Mouse (Mus musculus) lung, adult 2 months (tissue): ENCODE measurements around the gene Ptpn14. TPM values are rescaled to one million over a fixed set of nuclear protein-coding genes. Genes with fewer than 3 reads are reported as not detected.
A peak's percentile ranks its signal among the peaks of the same experiment; 100 is the strongest.

Source experiments
- DNase-seq: peaks from one replicate; pipeline ENCODE4 v3.0.0; 2022
- H3K4me1 ChIP-seq: fragments of 200-500 bp; 2 replicates; pipeline ENCODE4 v1.6.1; 2011; ENCODE audit warnings: low read length; ENCODE audit not compliant: control insufficient read depth, insufficient read depth
- H3K4me3 ChIP-seq: fragments of 200-500 bp; replicated peaks from 2 replicates; pipeline ENCODE3; 2011; ENCODE audit warnings: low read depth, mild to moderate bottlenecking, control low read depth, low read length; ENCODE audit errors: extremely low read depth
- CTCF ChIP-seq: fragments of 200-500 bp; IDR thresholded peaks from 2 replicates; pipeline ENCODE4 v1.5.1; 2011; ENCODE audit warnings: mild to moderate bottlenecking, low read length, control low read depth; ENCODE audit not compliant: insufficient read depth
- POLR2A ChIP-seq: fragments of 200-500 bp; IDR thresholded peaks from 2 replicates; pipeline ENCODE4 v1.6.1; 2011; ENCODE audit warnings: low read depth, mild to moderate bottlenecking, control low read depth, low read length, borderline replicate concordance; ENCODE audit errors: extremely low read depth
- WGBS: fragments of 180-500 bp; shearing (Covaris S2); methylation state at CpG from one replicate; pipeline ENCODE4 v1.1.7; 2018; 5-methylcytosine and 5-hydroxymethylcytosine counted together
- polyA plus RNA-seq: library from polyadenylated mRNA; depleted of rRNA; stranded (reverse); fragments of >200 nt; gene quantifications from 2 replicates; pipeline ENCODE4 v1.2.3, GENCODE M21; 2012

Ptpn14 gene
- polyA plus RNA-seq, 1 experiment, result 19.7 TPM

DNA sequence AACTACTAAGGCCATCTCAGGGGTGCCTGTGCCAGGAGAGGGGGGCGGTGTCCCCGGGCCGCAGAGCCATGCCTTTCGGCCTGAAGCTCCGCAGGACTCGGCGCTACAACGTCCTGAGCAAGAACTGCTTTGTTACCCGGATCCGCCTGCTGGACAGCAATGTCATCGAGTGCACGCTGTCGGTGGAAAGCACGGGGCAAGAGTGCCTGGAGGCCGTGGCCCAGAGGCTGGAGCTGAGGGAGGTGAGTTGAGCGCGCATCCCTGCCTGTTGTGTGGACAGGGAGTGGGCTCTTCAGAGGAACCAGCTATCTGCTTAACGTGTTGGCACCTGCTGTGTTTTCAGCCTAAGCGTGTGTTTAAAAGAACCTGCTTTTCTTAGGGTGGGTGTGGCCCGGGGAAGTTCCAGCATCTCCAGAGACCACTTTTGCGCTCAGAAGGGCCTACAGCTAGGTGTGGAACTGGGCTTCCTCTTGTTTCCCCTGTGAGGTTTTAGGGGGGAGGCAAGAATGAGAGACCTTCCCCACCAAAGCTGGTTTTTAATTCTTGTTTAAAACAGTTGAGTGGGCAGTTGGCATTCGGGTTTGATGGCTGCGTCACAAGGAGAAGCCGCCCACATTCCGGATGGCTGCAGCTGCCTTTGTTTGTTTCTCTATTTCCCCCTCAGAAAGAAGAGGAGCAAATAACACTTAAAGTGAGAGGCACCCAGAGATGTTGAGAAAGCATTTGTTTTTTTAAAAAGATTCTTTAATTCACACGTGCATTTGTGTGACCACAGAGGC, 58.8 kb downstream of the Ptpn14 start:
- H3K4me1 ChIP-seq, result peaks cover 12% of the 10 kb centered on the region
- TF ChIP-seq POLR2A (no peak), CTCF (no peak)
- 47% methylated on average over 26 of the region's 26 CpGs for WGBS
- H3K4me3 ChIP-seq, result no peak overlapping the region
- DNase-seq, result peak; percentile 25

- TF ChIP-seq POLR2A, result no peak
- no peak for TF ChIP-seq CTCF
- 84% methylated on average over 6 of the region's 6 CpGs for WGBS
- no peak for DNase-seq
- Histone ChIP-seq H3K4me1 (peaks cover 16% of the 10 kb centered on the region), H3K4me3 (no peak overlapping the region)
These were observed 61.5 kb downstream of the Ptpn14 start for GRCm38 (mm10) chr1:189789545-189789944.

GRCm38 (mm10) chr1:189790666-189791065, 62.6 kb downstream of the Ptpn14 start:
- Histone ChIP-seq H3K4me1 (peaks cover 16% of the 10 kb centered on the region), H3K4me3 (no peak overlapping the region)
- TF ChIP-seq CTCF, result no peak
- TF ChIP-seq POLR2A, result no peak
- 70% methylated on average over 7 of the region's 7 CpGs for WGBS
- no peak for DNase-seq

- no peak for TF ChIP-seq POLR2A
- TF ChIP-seq CTCF, result no peak
- 83% methylated on average over 10 of the region's 10 CpGs for WGBS
- DNase-seq, result no peak
- H3K4me3 ChIP-seq, result no peak overlapping the region
- peaks cover 12% of the 10 kb centered on the region for H3K4me1 ChIP-seq
These were observed 63.6 kb downstream of the Ptpn14 start for GRCm38 (mm10) chr1:189791534-189792217.

DNA sequence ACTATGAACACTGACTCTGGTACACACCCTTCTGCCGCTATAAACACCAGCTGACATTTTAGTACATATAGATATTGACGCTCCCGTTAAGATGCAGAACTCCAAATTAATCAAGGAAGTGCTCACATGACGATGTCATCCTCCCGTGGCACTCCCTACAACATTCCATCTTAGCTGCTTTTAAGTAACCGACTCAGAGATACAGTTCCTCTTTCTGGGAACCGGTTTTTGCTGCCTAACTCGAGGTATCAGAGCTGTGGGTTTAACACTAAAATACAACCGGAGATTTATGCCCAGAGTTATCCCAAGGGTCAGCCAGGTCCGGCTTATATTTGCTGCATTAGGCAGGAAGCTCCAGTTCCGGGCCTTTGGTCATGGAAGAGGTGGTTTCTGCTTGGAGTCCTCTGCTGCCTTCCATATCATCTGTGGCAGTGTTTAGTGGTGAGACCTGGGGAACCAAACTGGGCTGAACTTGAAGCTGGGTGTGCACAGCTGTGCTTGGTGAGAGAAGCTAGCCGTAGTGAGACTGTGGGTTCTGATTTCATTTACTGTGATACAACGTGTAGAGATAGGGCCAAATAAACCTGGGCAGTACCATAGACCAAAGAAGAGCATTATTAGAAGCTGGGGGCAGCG, 64.6 kb downstream of the Ptpn14 start:
- no peak for DNase-seq
- no peak for TF ChIP-seq POLR2A
- no peak for TF ChIP-seq CTCF
- H3K4me1 ChIP-seq, result peaks cover 6% of the 10 kb centered on the region
- H3K4me3 ChIP-seq, result no peak overlapping the region
- 45% methylated on average over 14 of the region's 14 CpGs for WGBS

DNA sequence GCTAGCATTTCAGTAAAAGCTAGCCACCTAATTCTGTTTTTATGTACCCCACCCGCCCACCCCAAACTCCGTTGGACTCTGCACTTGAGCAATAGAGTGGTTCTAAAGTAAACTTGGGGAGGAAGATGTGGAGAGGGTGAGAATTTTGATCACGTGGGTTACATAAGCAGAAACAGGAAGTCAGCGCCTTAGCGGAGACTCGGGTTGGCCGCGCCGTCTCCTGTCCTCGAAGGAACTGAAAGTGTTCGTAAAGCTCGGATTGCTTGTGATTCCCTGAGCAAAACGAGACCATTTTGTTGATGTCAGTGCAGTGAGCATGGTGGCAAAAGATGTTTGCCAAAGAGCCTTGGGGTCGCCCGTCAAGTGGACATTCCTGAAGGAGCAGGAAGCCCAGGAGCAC, 70.9 kb downstream of the Ptpn14 start:
- TF ChIP-seq CTCF (no peak), POLR2A (no peak)
- Histone ChIP-seq H3K4me3 (no peak overlapping the region), H3K4me1 (peaks cover 9% of the 10 kb centered on the region)
- DNase-seq, result peak; percentile 18
- WGBS, result 27% methylated on average over 15 of the region's 15 CpGs

GRCm38 (mm10) chr1:189800211-189800961, 72.3 kb downstream of the Ptpn14 start:
- Histone ChIP-seq H3K4me3 (no peak overlapping the region), H3K4me1 (peaks cover 9% of the 10 kb centered on the region)
- DNase-seq, result no peak
- TF ChIP-seq CTCF (no peak), POLR2A (no peak)
- WGBS, result 66% methylated on average over 13 of the region's 13 CpGs

DNA sequence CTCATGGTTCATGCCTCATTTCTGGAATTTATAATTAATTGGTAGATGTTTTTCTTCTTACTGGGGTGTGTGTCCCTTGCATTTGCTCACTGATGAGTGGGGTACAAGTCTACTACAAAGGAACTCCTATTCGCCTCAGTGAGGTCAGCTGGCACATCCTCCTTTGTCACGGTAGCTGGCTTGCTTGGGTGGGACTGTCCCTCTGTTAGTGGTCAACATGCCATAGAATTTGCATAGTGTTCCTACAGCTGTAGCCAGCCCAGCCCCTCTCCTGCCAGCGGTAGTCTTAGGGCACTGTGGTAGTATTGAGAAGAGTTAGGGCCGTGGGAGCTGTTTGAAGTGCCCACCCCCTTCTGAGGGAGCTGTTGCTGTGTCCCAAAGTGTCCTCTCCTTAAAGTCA, 73.2 kb downstream of the Ptpn14 start:
- DNase-seq, result no peak
- WGBS, result 84% methylated on average over 4 of the region's 4 CpGs
- TF ChIP-seq POLR2A, result no peak
- TF ChIP-seq CTCF, result no peak
- Histone ChIP-seq H3K4me3 (no peak overlapping the region), H3K4me1 (peaks cover 11% of the 10 kb centered on the region)

DNA sequence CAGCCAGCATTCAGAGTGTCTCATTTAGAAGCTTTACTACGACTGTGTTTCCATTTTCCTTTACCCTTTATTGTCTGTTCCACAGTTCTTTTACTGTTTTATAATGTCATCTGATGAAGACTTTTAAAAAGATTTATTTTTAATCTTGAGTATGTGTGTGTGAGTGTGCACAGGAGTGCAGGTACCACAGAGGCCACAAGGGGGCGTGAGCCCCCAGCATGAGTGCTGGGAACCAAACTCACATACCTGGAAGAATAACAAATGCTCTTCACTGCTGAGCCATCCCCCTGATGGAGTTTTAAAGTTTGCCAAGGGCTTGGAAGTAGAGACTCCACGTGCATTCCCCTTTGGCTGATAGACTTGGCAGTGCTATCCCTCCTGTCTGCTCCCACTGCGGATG, 74.5 kb downstream of the Ptpn14 start:
- DNase-seq, result no peak
- WGBS, result 88% methylated on average over 4 of the region's 4 CpGs
- TF ChIP-seq POLR2A (no peak), CTCF (0 out of 2 replicates have a peak, but pooled peaks have one; percentile 12)
- H3K4me3 ChIP-seq, result no peak overlapping the region
- H3K4me1 ChIP-seq, result peaks cover 18% of the 10 kb centered on the region
